Mouse (Mus musculus) mature B cell (primary cell): Measurements from ENCODE around the gene Fam89b.
"Not testable (repeated sequence)": the region's sequence is repeated elsewhere in the genome, so short reads cannot be mapped to it uniquely, and the experiment has no call there.

Experiments used
- in situ Hi-C: fragments of 300-500 bp; cut with MboI; formaldehyde crosslinking; loops from 2 replicates; pipeline ENCODE4 v1.14.3; 2019

Gene Fam89b

GRCm38 (mm10) chr19:5710581-5710980, 18.9 kb downstream of the Fam89b start:
- in situ Hi-C loops: no loop called here

GRCm38 (mm10) chr19:5710068-5710467, 19.4 kb downstream of the Fam89b start:
- in situ Hi-C loops: no loop called here

DNA sequence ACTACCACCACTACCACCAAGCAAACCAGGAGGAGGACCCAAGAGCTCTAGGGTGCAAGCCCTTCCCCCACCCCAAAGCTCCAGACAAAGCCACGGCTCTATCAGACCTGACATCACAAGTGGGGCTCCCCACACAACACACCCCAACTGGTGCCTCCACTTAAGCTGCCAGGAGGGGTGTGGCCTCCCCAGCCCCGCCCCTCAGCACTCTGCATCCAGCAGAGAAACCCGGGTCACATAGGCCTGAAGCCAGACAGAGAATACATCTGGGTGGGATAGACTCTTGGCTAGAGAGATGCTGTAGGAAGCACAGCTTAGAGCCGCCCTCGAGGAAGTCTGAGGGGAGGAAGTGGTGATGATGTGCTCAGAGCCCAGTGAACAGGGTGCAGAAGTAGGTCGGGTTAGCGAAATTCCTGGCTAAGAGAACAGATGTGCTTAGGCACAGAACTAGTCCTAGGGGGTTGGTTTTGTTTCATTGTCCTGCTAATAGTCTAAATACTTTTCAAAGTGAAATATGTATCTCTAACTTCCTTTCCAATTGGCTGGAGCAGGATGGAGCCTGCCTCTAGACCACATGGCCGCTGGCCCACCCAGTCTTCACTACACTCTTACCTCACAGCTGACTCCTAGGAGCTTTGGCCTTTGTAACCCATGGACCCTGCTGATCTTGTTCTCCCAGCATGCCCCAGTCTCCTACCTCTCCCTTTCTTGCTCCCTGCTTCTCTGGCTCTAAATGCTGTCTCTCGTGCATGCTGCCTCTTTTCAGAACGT, 24.5 kb downstream of the Fam89b start:
- in situ Hi-C loops: no loop called here

- in situ Hi-C loops: no loop called here
These were observed 25.2 kb downstream of the Fam89b start, which contains the start of gene Kcnk7 for GRCm38 (mm10) chr19:5704163-5704800. TSS of gene Kcnk7 (plus strand) at chr19:5704367.

DNA sequence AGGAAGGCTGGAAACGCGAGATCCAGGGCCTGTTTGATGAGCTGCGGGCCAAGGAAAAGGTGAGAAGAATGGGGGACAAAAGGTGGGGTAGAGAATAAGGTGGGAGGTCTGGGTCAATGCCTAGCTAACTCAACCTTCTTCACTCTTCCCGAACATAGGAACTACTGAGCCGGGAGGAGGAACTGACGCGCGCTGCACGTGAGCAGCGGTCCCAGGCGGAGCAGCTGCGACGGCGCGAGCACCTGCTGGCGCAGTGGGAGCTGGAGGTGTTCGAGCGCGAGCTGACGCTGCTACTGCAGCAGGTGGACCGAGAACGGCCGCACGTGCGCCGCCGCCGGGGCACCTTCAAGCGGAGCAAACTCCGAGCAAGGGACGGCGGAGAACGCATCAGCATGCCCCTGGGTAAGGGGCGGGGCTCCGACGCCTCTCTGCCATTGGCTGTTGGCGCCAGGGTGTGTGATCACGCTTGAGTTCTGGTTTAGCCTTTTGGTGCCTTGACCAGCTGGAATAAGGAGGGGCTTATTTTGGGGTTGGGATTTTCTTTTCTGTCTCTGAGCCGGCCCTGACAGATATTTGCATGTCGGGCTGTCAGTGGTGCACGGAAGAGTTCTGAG, 33.5 kb downstream of the Fam89b start:
- in situ Hi-C loops: no loop called here

GRCm38 (mm10) chr19:5693801-5694200, 35.7 kb downstream of the Fam89b start:
- in situ Hi-C loops: no loop called here

DNA sequence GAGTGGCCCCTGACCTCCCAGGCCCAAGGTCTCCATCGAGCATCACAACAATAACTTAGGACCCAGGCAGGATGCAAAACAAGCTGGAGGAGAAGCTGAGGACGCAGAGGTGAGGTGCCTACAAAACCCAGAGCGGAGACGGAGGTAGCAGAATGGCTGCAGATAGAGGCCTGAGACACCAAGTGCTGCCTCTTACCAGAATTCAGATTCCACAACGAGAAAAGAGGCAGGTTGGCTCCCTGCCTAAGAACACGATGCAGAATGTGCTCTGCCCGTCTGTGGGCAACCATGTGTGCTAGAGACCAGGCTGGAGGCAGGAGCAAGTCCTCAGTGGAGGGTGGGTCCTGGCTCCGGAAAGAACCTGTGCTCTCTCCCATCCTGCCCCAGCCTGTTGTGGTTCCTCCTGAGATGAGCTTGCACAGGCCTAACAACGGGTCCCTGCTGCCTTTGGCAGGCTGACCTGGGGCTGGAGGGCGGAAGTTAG, 36.5 kb downstream of the Fam89b start:
- in situ Hi-C loops: no loop called here

- in situ Hi-C loops: no loop called here
These were observed 37.2 kb downstream of the Fam89b start for GRCm38 (mm10) chr19:5692086-5692912.

GRCm38 (mm10) chr19:5691601-5692000, 37.9 kb downstream of the Fam89b start:
- in situ Hi-C loops: no loop called here

- in situ Hi-C loops: no loop called here
These were observed 39.1 kb downstream of the Fam89b start for GRCm38 (mm10) chr19:5690343-5690735.

- in situ Hi-C loops: no loop called here
These were observed 39.7 kb downstream of the Fam89b start for GRCm38 (mm10) chr19:5689565-5690342.

DNA sequence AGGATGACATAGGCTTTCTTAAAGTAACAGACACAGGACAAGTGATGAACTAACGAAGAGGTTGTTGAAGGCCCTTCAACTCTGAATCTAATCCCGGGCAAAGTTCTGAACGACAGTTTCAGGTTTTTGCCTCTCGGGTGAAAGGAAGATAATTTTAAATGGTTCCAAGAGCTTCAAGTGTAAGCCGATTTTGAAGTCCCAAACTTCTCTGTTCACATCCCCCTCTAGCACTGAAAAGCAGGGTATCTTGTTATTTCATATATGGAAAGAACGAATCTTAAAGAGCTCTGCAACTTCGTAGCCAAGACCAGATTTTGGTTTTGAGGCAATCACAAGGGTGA, 40.4 kb downstream of the Fam89b start:
- in situ Hi-C loops: no loop called here

DNA sequence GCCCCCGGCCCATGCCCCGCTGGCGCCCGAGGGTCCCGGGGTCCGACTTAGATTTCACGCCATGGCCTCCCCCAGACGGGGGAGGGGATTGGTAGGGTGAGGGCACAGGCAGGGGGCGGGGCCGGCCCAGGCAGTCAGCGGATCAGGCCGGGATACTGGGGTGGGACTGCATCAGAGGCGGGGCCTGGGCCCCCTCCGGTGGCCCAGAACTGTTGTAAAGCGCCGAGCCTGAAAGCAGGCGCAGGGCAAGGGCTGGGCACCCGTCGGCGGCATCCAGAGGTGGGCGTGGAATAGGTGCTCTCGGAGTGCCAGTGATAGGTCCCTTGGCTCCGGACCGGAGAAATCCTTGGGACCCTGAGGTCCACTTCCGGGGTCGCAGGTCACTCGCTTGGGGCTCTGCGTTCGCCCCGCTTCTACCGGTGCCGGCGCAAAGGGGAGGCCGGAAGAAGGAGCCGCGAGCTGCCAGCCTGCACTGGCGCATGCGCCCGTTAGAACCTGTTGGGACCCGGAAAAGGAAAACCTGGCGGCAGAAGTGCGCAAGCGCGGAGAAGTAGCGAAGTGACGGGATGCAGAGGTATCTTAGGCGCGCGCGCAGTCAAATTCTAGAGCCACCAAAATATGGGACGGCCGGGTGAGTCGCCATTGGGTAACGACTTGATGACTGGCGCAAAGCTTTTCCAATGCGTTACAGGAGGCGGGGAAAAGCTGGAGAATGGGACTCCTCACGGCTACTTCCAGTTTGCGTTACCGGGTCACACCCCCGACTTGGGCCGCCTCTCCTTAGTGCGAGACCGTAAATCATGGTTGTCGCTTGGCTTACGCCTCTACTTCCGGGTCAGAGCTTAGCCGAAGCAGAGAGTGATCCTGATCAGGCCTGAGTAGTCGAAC, 41.0 kb downstream of the Fam89b start, which contains the start of the genes Map3k11 and Pcnx3:
TSS of gene Map3k11 (plus strand) at position 543 of the 888 bp plus-strand sequence.
TSS of gene Pcnx3 (minus strand) at position 709 of the 888 bp plus-strand sequence.
- in situ Hi-C loops: no loop called here

- in situ Hi-C loops: no loop called here
These were observed 41.7 kb downstream of the Fam89b start for GRCm38 (mm10) chr19:5687738-5688137.

- in situ Hi-C loops: not testable (repeated sequence)
These were observed 42.5 kb downstream of the Fam89b start for GRCm38 (mm10) chr19:5686954-5687353.

- in situ Hi-C loops: no loop called here
These were observed 43.0 kb downstream of the Fam89b start for GRCm38 (mm10) chr19:5686437-5686836.

DNA sequence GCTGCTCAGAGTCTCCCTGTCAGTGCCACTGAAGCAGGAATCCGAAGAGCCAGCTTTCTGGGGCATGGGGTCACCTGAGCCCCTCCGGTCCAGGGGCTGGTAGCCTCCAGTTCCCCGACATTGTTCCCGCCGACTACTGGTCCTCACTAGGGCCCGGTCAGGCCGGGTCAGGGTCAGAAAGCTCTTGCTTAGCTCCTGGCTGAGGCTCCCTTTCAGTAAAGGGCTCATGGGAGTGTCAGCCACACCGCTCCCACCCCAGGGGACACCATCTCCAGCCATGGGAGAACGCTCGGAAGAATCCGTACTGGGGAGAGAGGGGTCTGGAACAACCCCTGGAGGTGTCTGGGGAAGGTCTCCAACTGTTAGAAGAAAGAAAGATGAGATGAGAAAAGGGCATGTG, 43.6 kb downstream of the Fam89b start:
- in situ Hi-C loops: no loop called here

DNA sequence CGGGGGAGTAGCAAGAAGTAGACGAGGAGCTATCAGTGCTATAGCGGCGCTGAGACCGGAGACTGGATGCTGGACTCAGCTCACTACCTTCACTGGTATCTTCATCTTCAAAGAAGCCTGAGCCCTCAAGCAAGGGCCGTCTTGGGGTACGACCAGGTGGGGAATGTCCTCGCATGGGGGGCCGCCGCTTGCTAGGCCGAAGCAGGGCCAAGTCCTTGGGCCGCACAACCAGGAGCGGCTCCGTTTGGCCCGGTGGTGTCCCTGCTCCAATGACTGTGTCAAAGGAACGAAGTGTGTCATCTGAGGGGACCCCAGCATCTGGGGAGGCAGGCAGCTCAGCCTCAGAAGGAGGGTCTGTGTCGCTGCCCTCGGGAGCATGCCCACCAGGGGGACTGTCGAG, 44.0 kb downstream of the Fam89b start:
- in situ Hi-C loops: no loop called here

- in situ Hi-C loops: no loop called here
These were observed 44.5 kb downstream of the Fam89b start for GRCm38 (mm10) chr19:5684985-5685384.

DNA sequence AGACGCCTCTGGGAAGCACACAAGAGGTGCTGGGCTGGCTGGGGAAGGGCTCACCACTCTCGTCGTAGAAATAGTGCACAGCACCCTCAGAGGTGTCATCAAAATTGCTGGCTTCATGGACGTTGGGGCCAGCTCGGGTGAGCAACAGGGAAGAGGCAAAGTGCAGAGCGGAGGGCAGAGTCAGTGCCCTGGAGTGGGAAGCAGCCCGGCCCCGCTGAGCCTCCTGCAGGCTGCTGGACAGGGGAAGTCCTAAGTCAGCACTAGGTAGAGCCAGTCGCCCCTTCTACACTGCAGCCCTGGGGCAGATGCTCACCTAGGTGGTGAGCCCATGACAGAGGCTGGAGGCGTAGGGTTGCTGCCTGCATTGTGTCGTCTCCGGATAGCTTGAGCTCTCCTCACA, 45.2 kb downstream of the Fam89b start:
- in situ Hi-C loops: no loop called here
